Mouse (Mus musculus) liver, embryonic 12.5 days (tissue): ENCODE measurements around the gene Nol4l. TPM values are rescaled to one million over a fixed set of nuclear protein-coding genes. Genes with fewer than 3 reads are reported as not detected.

Experiments
- ATAC-seq: fragments of 200-750 bp; cut with Nextera tagmentation; 2 replicates; pipeline ENCODE4 v1.8.0; 2017; ENCODE audit warnings: moderate number of reproducible peaks, mild to moderate bottlenecking, moderate library complexity
- H3K27ac ChIP-seq: fragments of 300-500 bp; sonication (generic); 2 replicates; pipeline ENCODE4 v1.5.1; 2016; ENCODE audit warnings: mild to moderate bottlenecking
- H3K27me3 ChIP-seq: fragments of 300-500 bp; sonication (generic); replicated peaks from 2 replicates; pipeline ENCODE4 v1.6.1; 2016; ENCODE audit warnings: mild to moderate bottlenecking, moderate library complexity
- H3K36me3 ChIP-seq: fragments of 300-500 bp; sonication (generic); 2 replicates; pipeline ENCODE4 v1.6.1; 2016; ENCODE audit warnings: mild to moderate bottlenecking, moderate library complexity
- H3K4me1 ChIP-seq: fragments of 300-500 bp; sonication (generic); 2 replicates; pipeline ENCODE4 v1.6.1; 2016
- H3K4me2 ChIP-seq: fragments of 300-500 bp; sonication (generic); 2 replicates; pipeline ENCODE4 v1.6.1; 2016; ENCODE audit warnings: mild to moderate bottlenecking, moderate library complexity
- H3K4me3 ChIP-seq: fragments of 300-500 bp; sonication (generic); 2 replicates; pipeline ENCODE4 v1.5.1; 2016; ENCODE audit warnings: mild to moderate bottlenecking, moderate library complexity
- H3K9ac ChIP-seq: fragments of 300-500 bp; sonication (generic); 2 replicates; pipeline ENCODE4 v1.6.1; 2016; ENCODE audit warnings: mild to moderate bottlenecking, moderate library complexity
- H3K9me3 ChIP-seq: fragments of 300-500 bp; sonication (generic); replicated peaks from 2 replicates; pipeline ENCODE4 v1.6.1; 2016; ENCODE audit warnings: mild to moderate bottlenecking, moderate library complexity
- WGBS: fragments of 180-500 bp; shearing (Covaris S2); methylation state at CpG from one replicate; pipeline ENCODE4 v1.1.7; 2016; ENCODE audit not compliant: insufficient replicate concordance; 5-methylcytosine and 5-hydroxymethylcytosine counted together
- polyA plus RNA-seq: library from polyadenylated mRNA; unstranded; fragments of >200 nt; fragmentation: Nextera tagmentation; extraction: Ambion mirVana; gene quantifications from 2 replicates; pipeline ENCODE4 v1.2.1, GENCODE M21; 2016

Gene Nol4l
- polyA plus RNA-seq, result 9.3 and 9.8 TPM in 2 replicates

DNA sequence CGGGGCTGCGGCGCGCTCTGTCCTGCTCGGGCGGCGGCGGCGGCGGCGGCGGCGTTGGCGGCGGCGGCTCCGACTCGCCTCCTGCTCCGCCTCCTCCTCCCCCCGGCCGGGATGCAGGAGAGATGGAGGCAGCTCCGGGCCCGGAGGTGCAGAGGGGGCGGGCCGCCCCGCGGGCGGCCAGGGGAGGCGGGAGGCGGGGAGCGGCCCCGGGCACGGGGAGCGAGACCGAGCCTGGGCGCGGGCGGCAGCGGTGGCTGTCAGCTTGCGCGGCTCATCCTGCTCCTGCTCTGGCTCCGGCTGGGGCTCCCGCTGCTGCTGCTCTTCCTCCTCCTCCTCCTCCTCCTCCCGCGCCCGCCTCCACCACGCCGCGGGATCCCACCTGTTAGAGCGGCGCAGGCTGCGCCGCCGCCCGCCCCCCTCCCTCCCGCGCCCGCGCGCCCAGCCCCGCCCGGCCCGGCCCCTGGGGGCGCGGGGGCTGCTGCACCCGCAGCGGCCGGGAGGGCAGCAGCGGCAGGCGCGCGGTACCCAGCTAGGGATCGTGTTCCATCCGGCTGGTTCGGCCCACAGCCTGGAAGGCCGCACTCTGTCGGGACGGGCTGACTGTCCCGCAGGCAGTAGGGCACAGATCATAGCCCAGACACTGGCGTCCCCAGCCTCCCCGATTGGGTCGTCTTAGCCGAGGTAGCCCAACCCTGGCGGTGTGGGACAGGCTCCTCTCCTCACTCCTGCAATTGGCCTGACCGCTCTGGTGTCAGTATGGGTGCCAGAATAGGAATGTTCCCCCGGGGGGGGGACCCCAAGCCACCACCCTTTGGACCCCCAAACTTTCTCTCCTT is at the start of gene Nol4l:
Gene Nol4l (minus strand): TSS at position 41 of the 836 bp plus-strand sequence.
- 2% methylated on average over 45 of the region's 86 CpGs for WGBS
- Histone ChIP-seq H3K4me1 (peaks cover 75% of the 10 kb centered on the region), H3K9me3 (0 out of 2 replicates have a peak, but pooled peaks cover 4% of the 10 kb centered on the region), H3K27ac (peak within 1 kb of the TSS; percentile 91), H3K4me2 (peak within 1 kb of the TSS; percentile 100), H3K9ac (peak within 1 kb of the TSS; percentile 94), H3K4me3 (peak within 1 kb of the TSS; percentile 91), H3K27me3 (peaks cover 13% of the 10 kb centered on the region), H3K36me3 (no peaks in the 10 kb centered on the region)
- peak; percentile 1; the same call in 1 of the 2 replicates for ATAC-seq

DNA sequence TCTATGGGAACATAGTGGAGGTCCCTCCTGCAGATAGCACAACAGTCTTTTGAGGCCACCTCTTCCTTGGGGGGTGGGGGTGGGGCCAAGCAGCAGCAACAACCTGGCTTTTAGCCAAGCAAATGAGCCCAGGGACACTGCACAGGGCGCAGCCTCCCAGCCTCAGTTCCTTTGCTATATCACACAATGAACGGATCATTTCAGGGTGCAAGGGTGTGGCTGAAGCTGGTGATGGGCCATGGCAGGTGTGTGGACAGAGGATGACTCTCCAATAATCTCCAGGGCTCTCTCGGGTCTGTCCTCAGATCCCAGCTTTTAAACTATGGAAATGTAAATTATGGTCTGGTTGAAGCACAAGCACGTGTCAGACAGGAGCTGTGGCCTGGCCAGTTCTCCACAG is 47.4 kb upstream of the Nol4l start:
- ATAC-seq, result peak; percentile 75
- Histone ChIP-seq H3K27ac (peak overlapping the region; percentile 77), H3K4me1 (peaks cover 94% of the 10 kb centered on the region), H3K36me3 (no peaks in the 10 kb centered on the region), H3K4me3 (no peak overlapping the region), H3K27me3 (no peaks in the 10 kb centered on the region), H3K4me2 (no peak overlapping the region), H3K9me3 (no peaks in the 10 kb centered on the region), H3K9ac (no peak overlapping the region)
- 31% methylated on average over 4 of the region's 4 CpGs for WGBS

DNA sequence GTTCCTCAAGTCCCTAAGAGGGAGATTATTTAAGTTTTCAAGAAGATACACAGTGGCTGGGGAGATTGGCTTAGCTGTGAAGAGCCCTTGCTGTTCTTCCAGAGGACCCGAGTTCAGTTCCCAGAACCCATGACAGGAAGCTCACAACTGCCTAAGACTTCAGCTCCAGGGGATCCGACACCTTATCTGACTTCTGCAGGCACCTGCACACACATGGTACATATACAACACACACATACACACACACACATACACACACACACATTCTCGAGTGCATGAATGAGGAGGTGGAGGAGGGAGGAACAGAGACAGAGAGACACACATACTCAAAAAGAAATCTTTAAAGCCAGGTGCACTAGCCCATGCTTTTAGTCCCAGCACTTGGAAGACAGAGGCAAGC is 46.4 kb upstream of the Nol4l start:
- no peak overlapping the region for H3K4me2 ChIP-seq
- WGBS, result 11% methylated on average over 3 of the region's 3 CpGs
- H3K4me1 ChIP-seq, result peaks cover 94% of the 10 kb centered on the region
- no peaks in the 10 kb centered on the region for H3K9me3 ChIP-seq
- H3K9ac ChIP-seq, result no peak overlapping the region
- H3K4me3 ChIP-seq, result no peak overlapping the region
- no peaks in the 10 kb centered on the region for H3K27me3 ChIP-seq
- H3K36me3 ChIP-seq, result no peaks in the 10 kb centered on the region
- peak overlapping the region; percentile 77 for H3K27ac ChIP-seq
- peak; percentile 70 for ATAC-seq

DNA sequence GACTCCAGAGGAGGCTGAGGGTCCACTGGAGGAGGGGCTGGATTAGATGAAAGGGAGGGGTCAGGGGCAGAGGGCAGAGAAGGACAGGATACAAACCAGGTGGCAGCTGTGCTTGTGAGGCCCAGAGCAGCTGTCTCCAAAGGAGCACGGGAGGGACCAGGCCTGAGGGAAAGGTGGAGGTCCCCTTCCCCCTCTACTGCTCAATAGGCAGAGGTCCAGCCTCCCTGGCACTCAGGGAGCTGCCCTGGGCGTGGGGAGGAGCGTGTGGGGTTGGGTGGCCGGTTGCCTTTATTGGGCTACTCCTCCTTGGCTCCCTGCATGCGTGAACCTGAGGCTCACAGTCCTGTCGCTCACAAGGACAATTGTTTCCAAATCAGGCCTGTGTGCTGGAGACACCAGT is 45.8 kb upstream of the Nol4l start:
- Histone ChIP-seq H3K4me1 (peaks cover 90% of the 10 kb centered on the region), H3K27me3 (no peaks in the 10 kb centered on the region), H3K4me3 (no peak overlapping the region), H3K27ac (peak overlapping the region; percentile 77), H3K36me3 (no peaks in the 10 kb centered on the region), H3K9ac (0 out of 2 replicates have a peak overlapping the region, but pooled peaks have one; percentile 8), H3K9me3 (no peaks in the 10 kb centered on the region), H3K4me2 (no peak overlapping the region)
- 0 out of 2 replicates have a peak, but pooled peaks have one; percentile 6 for ATAC-seq
- 54% methylated on average over 6 of the region's 6 CpGs for WGBS

DNA sequence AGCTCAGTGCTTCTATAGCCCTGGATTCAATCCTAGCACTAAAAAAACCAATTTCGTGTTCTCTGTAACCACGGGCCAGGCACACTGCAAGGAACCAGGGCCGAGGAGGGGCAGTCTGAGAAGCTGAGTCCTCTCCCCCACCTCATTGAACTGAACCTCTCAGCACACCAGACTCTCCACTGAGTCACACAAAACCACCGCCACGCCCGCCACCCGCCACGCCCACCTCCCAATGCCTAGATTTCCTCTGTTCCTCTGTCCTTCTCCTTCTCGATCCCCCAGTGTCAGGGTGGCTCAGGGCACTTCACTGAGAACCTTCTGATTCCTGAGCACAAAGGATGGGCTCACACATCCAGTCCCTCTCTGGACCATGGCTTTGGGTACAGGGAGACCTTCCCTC is 43.3 kb upstream of the Nol4l start:
- H3K4me3 ChIP-seq, result no peak overlapping the region
- H3K27me3 ChIP-seq, result no peaks in the 10 kb centered on the region
- no peaks in the 10 kb centered on the region for H3K36me3 ChIP-seq
- no peaks in the 10 kb centered on the region for H3K9me3 ChIP-seq
- 24% methylated on average over 9 of the region's 9 CpGs for WGBS
- H3K27ac ChIP-seq, result 0 out of 2 replicates have a peak overlapping the region, but pooled peaks have one; percentile 15
- H3K4me1 ChIP-seq, result peaks cover 94% of the 10 kb centered on the region
- no peak overlapping the region for H3K4me2 ChIP-seq
- no peak overlapping the region for H3K9ac ChIP-seq
- no peak for ATAC-seq

DNA sequence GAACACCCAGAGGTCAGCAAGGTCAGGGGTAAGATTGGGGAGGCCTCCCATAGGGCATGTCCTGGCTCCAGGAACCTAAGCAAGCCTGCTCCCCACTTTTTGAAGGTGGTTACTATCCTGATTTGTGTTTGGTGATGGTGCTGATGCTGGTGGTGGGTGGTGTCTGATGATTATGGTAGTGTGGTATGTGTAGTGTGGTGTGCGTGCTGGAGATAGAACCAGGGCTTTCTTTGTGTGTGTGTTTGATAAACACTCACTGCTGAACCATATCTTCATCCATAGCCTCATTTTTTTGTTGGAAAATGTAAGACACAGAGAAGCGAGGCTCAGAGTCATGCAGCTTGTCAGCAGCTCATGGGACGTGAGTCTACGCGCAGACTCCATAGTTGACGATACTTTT is 38.8 kb upstream of the Nol4l start:
- Histone ChIP-seq H3K9me3 (0 out of 2 replicates have a peak, but pooled peaks cover 3% of the 10 kb centered on the region), H3K4me1 (peaks cover 80% of the 10 kb centered on the region), H3K4me3 (0 out of 2 replicates have a peak overlapping the region, but pooled peaks have one; percentile 0), H3K4me2 (peak overlapping the region; percentile 44), H3K27me3 (no peaks in the 10 kb centered on the region), H3K27ac (peak overlapping the region; percentile 94), H3K9ac (peak overlapping the region; percentile 60), H3K36me3 (no peaks in the 10 kb centered on the region)
- WGBS, result 28% methylated on average over 6 of the region's 6 CpGs
- peak; percentile 92 for ATAC-seq

GRCm38 (mm10) chr2:153568013-153568412 is 38.2 kb upstream of the Nol4l start:
- peaks cover 74% of the 10 kb centered on the region for H3K4me1 ChIP-seq
- ATAC-seq, result peak; percentile 54
- 16% methylated on average over 4 of the region's 4 CpGs for WGBS

GRCm38 (mm10) chr2:153564343-153564742 is 34.6 kb upstream of the Nol4l start:
- 85% methylated on average over 3 of the region's 3 CpGs for WGBS
- peaks cover 76% of the 10 kb centered on the region for H3K4me1 ChIP-seq
- no peak overlapping the region for H3K27ac ChIP-seq
- no peaks in the 10 kb centered on the region for H3K36me3 ChIP-seq
- no peaks in the 10 kb centered on the region for H3K27me3 ChIP-seq
- no peak for ATAC-seq
- no peak overlapping the region for H3K4me2 ChIP-seq
- 0 out of 2 replicates have a peak, but pooled peaks cover 3% of the 10 kb centered on the region for H3K9me3 ChIP-seq
- H3K4me3 ChIP-seq, result no peak overlapping the region
- no peak overlapping the region for H3K9ac ChIP-seq

More at GRCm38 (mm10) chr2:153568013-153568412, 38.2 kb upstream of the Nol4l start:
- Histone ChIP-seq H3K4me3 (no peak overlapping the region), H3K27me3 (no peaks in the 10 kb centered on the region), H3K27ac (peak overlapping the region; percentile 94), H3K9me3 (0 out of 2 replicates have a peak, but pooled peaks cover 3% of the 10 kb centered on the region), H3K9ac (no peak overlapping the region), H3K4me2 (peak overlapping the region; percentile 44), H3K36me3 (no peaks in the 10 kb centered on the region)

GRCm38 (mm10) chr2:153561564-153561963 is 31.8 kb upstream of the Nol4l start:
- no peaks in the 10 kb centered on the region for H3K36me3 ChIP-seq
- WGBS, result 8% methylated on average over 5 of the region's 5 CpGs
- peak overlapping the region; percentile 81 for H3K27ac ChIP-seq
- peak overlapping the region; percentile 62 for H3K9ac ChIP-seq
- H3K4me1 ChIP-seq, result peaks cover 75% of the 10 kb centered on the region
- peak; percentile 46 for ATAC-seq
- H3K9me3 ChIP-seq, result 0 out of 2 replicates have a peak, but pooled peaks cover 3% of the 10 kb centered on the region
- H3K4me3 ChIP-seq, result peak overlapping the region; percentile 32
- H3K27me3 ChIP-seq, result no peaks in the 10 kb centered on the region
- peak overlapping the region; percentile 75 for H3K4me2 ChIP-seq

DNA sequence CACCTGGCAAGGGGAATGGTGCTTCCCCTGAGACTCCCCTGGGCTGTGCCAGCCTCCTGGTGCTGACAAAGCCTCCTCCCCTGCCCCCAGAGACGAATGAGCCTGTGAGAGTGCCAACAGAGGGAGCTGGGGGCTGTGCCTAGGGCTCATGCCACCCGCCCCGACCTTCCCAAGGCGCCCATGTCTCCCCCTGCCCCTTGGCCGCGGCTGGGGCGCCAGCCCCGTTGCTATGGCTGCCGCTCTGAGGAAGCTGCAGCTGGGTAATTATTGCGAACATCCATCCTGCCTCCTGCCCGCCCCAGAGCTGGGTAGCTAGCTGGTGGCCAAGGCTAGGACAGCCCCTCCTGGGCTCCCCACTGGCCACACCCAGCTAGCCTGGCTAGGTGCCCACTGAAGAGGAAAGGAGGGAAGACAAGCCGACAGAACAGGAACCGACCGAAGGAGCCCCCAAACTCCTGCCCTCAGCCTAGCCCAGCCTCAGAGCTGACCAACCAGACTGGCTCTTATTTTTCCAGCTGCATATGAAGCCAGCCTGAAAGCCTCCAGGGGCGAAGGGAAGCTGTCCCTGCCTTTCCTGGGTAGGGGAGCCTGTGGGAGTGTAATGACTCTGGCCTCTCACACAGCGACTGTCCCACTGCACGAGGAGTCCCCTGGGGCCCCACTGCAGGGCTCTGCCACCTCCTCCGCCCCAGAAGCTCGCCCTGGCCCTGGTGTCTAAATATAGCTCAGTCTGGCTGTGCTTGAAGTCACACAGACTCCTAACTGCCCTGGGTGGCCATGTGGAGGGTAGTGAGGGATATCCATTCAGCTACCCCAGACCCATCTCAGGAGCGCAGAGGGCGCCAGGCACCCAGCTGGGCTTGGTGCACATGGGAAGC is 31.1 kb upstream of the Nol4l start:
- Histone ChIP-seq H3K4me1 (peaks cover 74% of the 10 kb centered on the region), H3K27me3 (no peaks in the 10 kb centered on the region), H3K4me2 (peak overlapping the region; percentile 75), H3K9ac (peak overlapping the region; percentile 62), H3K36me3 (no peaks in the 10 kb centered on the region), H3K9me3 (0 out of 2 replicates have a peak, but pooled peaks cover 3% of the 10 kb centered on the region), H3K27ac (peak overlapping the region; percentile 81), H3K4me3 (peak overlapping the region; percentile 32)
- ATAC-seq, result peak; percentile 84
- WGBS, result 5% methylated on average over 21 of the region's 21 CpGs

DNA sequence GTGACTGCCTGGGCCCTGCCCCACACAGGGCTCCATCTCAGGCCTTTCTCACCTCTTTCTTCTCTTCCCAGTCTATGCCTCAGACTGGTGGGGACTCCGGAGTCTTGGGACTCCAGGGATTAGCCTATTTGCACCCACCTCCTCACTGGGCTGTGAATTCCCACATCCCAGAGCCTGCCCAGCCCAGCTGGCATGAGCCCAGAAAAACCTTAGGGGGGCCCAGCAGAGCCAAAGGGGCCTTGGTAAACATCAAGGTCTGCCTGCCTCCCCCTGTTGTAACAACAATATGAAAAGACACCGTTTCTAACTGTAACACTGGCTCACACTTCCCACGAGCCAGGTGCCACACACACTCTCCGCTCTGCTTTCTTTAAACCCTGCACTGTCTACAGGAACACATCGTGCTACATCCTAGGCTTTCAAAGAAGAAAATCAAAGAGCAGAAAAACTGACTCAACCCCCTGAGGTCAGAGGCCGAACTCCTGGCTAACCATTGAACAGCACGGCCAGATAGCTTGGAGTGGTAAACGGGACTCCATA is 29.9 kb upstream of the Nol4l start:
- no peak for ATAC-seq
- Histone ChIP-seq H3K27me3 (no peaks in the 10 kb centered on the region), H3K9me3 (0 out of 2 replicates have a peak, but pooled peaks cover 3% of the 10 kb centered on the region), H3K27ac (peak overlapping the region; percentile 81; the same call in 1 of the 2 replicates), H3K36me3 (no peaks in the 10 kb centered on the region), H3K9ac (no peak overlapping the region), H3K4me2 (no peak overlapping the region), H3K4me3 (no peak overlapping the region), H3K4me1 (peaks cover 66% of the 10 kb centered on the region)
- 67% methylated on average over 8 of the region's 8 CpGs for WGBS
